Mouse (Mus musculus) intestine, embryonic 16.5 days (tissue): ENCODE data around the gene Lrrc3c. TPM values are rescaled to one million over a fixed set of nuclear protein-coding genes. Genes with fewer than 3 reads are reported as not detected.

Source experiments
- ATAC-seq: fragments of 200-750 bp; cut with Nextera tagmentation; 2 replicates; pipeline ENCODE4 v1.8.0; 2017; ENCODE audit warnings: moderate TSS enrichment, moderate library complexity
- H3K27ac ChIP-seq: fragments of 300-500 bp; sonication (generic); 2 replicates; pipeline ENCODE4 v1.5.1; 2014; ENCODE audit warnings: mild to moderate bottlenecking, low read length
- H3K27me3 ChIP-seq: fragments of 300-500 bp; sonication (generic); replicated peaks from 2 replicates; pipeline ENCODE4 v1.6.1; 2014; ENCODE audit warnings: low read length, control low read depth, mixed read lengths; ENCODE audit not compliant: control insufficient read depth, insufficient read depth
- H3K36me3 ChIP-seq: fragments of 300-500 bp; sonication (generic); 2 replicates; pipeline ENCODE4 v1.6.1; 2014; ENCODE audit warnings: low read length, control low read depth; ENCODE audit not compliant: control insufficient read depth, insufficient read depth
- H3K4me1 ChIP-seq: fragments of 300-500 bp; sonication (generic); 2 replicates; pipeline ENCODE4 v1.6.1; 2014; ENCODE audit warnings: low read length, control low read depth, mixed read lengths; ENCODE audit not compliant: control insufficient read depth, insufficient read depth
- H3K4me2 ChIP-seq: fragments of 300-500 bp; sonication (generic); 2 replicates; pipeline ENCODE4 v1.6.1; 2014; ENCODE audit warnings: low read depth, low read length, control low read depth
- H3K4me3 ChIP-seq: fragments of 300-500 bp; sonication (generic); 2 replicates; pipeline ENCODE4 v1.5.1; 2014; ENCODE audit warnings: mild to moderate bottlenecking, low read length
- H3K9ac ChIP-seq: fragments of 300-500 bp; sonication (generic); 2 replicates; pipeline ENCODE4 v1.6.1; 2014; ENCODE audit warnings: low read depth, low read length
- H3K9me3 ChIP-seq: fragments of 300-500 bp; sonication (generic); 2 replicates; pipeline ENCODE4 v1.6.1; 2016; ENCODE audit warnings: low read length, control low read depth; ENCODE audit not compliant: control insufficient read depth
- WGBS: fragments of 180-500 bp; shearing (Covaris S2); extraction: QIAGEN DNeasy Blood & Tissue Kit; methylation state at CpG from one replicate; pipeline ENCODE4 v1.1.7; 2014; 5-methylcytosine and 5-hydroxymethylcytosine counted together
- polyA plus RNA-seq: library from polyadenylated mRNA; unstranded; fragments of >200 nt; fragmentation: Nextera tagmentation; extraction: Ambion mirVana; gene quantifications from 2 replicates; pipeline ENCODE4 v1.2.1, GENCODE M21; 2015

Gene Lrrc3c
- not detected in 2 replicates for polyA plus RNA-seq

DNA sequence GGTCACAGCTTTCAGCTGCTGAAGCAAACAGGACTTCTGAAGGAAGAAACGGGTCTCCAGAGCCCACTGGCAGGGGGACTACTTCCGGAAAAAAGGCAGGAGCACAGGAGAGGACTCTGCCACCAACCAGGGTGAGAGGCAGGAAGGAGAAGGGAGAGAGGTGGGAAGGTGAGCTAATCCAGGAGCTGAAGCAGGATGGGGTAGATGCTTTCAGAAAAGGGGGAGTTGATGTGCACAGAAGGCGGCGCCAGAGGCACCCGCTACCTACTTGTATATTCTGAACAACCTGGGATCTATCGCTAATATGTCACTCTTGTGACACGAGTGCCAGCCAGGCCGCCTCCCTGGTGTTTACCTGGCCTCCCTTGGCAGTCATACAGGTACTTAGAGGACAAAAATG is at the start of gene Lrrc3c:
TSS of gene Lrrc3c (plus strand) at position 301 of the 400 bp plus-strand sequence.
- no peaks in the 10 kb centered on the region for H3K36me3 ChIP-seq
- peaks cover 10% of the 10 kb centered on the region; the same call in 1 of the 2 replicates for H3K27me3 ChIP-seq
- H3K9ac ChIP-seq = no peak within 1 kb of the TSS
- WGBS = 73% methylated on average over 8 of the region's 8 CpGs
- H3K27ac ChIP-seq = no peak within 1 kb of the TSS
- no peak for ATAC-seq
- no peak within 1 kb of the TSS for H3K4me3 ChIP-seq
- no peaks in the 10 kb centered on the region for H3K9me3 ChIP-seq
- peaks cover 6% of the 10 kb centered on the region; the same call in 1 of the 2 replicates for H3K4me1 ChIP-seq
- no peak within 1 kb of the TSS for H3K4me2 ChIP-seq

DNA sequence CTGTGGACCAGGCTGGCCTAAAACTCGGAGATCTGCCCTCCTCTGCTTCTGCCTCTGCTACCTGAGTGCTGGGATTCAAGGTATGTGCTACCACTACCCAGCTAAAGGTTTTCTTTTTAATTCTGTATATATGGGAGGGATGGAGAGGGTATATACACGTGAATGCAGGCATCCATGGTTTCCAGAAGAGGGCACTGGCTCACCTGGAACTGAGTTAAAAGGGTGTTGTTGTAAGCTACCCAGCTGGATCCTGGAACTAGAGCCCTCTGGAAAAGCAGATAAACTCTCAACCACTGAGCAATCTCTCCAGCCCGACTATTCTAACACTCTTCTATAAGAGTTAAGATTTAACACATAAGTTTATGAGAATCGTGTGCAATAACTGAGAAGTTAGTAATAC is 48.7 kb upstream of the Lrrc3c start:
- H3K9ac ChIP-seq = no peak overlapping the region
- WGBS = 64% methylated on average over 4 of the region's 4 CpGs
- H3K27me3 ChIP-seq = peaks cover 22% of the 10 kb centered on the region
- H3K27ac ChIP-seq = no peak overlapping the region
- no peaks in the 10 kb centered on the region for H3K36me3 ChIP-seq
- peaks cover 5% of the 10 kb centered on the region for H3K4me1 ChIP-seq
- no peak overlapping the region for H3K4me3 ChIP-seq
- no peak for ATAC-seq
- peaks cover 2% of the 10 kb centered on the region; the same call in 1 of the 2 replicates for H3K9me3 ChIP-seq
- no peak overlapping the region for H3K4me2 ChIP-seq

DNA sequence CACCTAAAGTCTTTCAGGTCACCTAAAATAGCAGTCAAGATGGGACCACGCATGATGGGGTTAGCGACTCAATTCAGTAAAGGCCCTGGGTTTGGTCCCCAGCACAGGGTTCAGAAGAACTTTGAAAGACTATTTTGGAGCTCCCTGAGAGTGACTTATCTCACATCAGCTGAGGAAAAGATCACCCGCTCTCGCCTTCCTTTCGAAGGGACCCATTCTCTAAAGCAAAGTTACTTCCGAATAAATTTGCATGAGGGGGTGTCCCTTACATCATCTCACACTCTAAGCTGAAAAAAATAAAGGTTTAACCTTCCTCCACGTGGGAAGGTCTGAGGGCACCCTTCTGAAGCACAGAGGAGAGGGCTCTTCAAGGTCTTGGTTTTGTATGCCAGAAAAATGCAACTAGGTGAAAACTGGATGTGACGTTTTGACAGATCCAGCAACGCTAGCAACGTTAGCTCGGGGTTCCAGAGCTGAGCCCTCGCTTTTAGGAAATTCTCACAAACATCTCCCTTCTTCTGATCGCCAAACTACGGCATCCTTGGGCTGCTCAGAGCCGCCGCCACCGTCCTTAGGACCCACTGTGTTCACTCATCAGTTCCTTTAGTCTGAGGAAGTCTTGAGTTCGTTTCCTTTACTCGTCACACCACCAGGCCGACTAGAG is 47.6 kb upstream of the Lrrc3c start:
- peak overlapping the region; percentile 57 for H3K4me2 ChIP-seq
- ATAC-seq = no peak
- H3K27ac ChIP-seq = no peak overlapping the region
- H3K9ac ChIP-seq = peak overlapping the region; percentile 79
- H3K9me3 ChIP-seq = peaks cover 2% of the 10 kb centered on the region; the same call in 1 of the 2 replicates
- 17% methylated on average over 20 of the region's 20 CpGs for WGBS
- no peaks in the 10 kb centered on the region for H3K36me3 ChIP-seq
- H3K27me3 ChIP-seq = peaks cover 22% of the 10 kb centered on the region
- H3K4me3 ChIP-seq = peak overlapping the region; percentile 76
- H3K4me1 ChIP-seq = peaks cover 8% of the 10 kb centered on the region

DNA sequence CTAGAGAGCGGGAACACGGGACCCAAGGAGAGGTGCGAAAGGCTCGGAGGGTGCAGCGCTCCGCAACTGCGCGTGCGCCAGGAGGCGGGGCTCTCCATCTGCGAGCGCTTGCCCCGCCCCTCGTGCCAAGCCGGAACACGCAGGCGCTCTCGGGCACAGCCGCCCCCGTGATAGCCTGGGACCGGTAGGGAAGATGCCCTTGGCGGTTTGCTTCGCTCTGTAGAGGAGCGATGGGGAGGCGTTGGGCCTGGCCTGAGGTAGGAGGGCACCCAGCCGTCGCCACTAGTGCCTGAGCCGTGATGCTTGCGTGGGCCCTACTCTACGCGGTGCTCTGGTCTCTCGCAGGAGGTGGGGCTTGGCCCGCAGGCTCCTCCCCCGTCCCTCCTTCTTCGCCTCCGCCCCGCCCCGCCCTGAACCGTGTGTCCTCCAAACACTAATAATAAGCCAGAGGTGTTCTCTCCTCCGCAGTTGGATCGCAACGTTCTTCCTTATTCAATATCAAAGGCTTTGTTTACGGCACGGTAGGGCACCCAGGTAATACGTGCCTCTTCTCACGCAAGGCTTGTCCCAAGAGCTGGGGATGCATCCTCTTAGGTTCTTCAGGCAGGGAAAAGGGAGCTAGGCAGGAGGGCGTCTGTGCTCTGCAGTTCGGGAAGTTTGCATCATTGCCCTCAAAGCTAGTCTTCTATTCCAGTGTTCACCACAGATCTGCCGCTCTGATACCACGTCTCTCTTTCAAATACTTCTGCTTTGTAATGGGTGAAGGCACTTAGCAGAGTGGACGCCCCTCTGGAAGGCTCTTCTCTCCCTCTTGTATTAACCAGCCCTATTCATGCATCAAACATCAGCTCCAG is 46.9 kb upstream of the Lrrc3c start, which contains the start of gene Zpbp2:
TSS of gene Zpbp2 (plus strand) at position 123 of the 854 bp plus-strand sequence.
- Histone ChIP-seq H3K9me3 (peaks cover 2% of the 10 kb centered on the region; the same call in 1 of the 2 replicates), H3K4me3 (peak within 1 kb of the TSS; percentile 76), H3K9ac (peak within 1 kb of the TSS; percentile 79), H3K27me3 (peaks cover 15% of the 10 kb centered on the region), H3K4me1 (peaks cover 9% of the 10 kb centered on the region; the same call in 1 of the 2 replicates), H3K27ac (peak within 1 kb of the TSS; percentile 50), H3K4me2 (peak within 1 kb of the TSS; percentile 57), H3K36me3 (no peaks in the 10 kb centered on the region)
- under 1% methylated on average over 51 of the region's 51 CpGs for WGBS
- peak; percentile 99 for ATAC-seq

DNA sequence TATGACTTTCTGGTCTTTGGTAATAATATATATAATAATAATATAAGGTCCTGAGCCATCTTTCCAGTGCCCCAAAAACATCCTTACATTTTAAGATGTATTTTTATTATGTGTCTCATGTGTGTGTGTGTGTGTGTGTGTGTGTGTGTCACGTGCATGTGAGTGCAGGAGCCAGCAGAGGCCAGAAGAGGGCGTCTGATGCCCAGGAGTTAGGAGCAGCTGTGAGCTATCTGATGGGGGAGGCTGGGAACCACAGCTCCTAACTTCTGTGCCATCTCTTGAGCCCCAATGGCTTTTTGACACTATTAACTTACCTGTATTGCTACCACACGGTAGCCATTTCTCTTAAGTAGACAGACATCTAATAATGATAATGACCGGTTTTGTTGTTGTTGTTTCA is 44.1 kb upstream of the Lrrc3c start:
- H3K36me3 ChIP-seq = no peaks in the 10 kb centered on the region
- ATAC-seq = no peak
- no peak overlapping the region for H3K27ac ChIP-seq
- H3K9me3 ChIP-seq = peaks cover 2% of the 10 kb centered on the region; the same call in 1 of the 2 replicates
- no peak overlapping the region for H3K4me3 ChIP-seq
- H3K4me2 ChIP-seq = no peak overlapping the region
- peaks cover 9% of the 10 kb centered on the region; the same call in 1 of the 2 replicates for H3K4me1 ChIP-seq
- H3K9ac ChIP-seq = no peak overlapping the region
- peaks cover 4% of the 10 kb centered on the region; the same call in 1 of the 2 replicates for H3K27me3 ChIP-seq
- 89% methylated on average over 4 of the region's 4 CpGs for WGBS

DNA sequence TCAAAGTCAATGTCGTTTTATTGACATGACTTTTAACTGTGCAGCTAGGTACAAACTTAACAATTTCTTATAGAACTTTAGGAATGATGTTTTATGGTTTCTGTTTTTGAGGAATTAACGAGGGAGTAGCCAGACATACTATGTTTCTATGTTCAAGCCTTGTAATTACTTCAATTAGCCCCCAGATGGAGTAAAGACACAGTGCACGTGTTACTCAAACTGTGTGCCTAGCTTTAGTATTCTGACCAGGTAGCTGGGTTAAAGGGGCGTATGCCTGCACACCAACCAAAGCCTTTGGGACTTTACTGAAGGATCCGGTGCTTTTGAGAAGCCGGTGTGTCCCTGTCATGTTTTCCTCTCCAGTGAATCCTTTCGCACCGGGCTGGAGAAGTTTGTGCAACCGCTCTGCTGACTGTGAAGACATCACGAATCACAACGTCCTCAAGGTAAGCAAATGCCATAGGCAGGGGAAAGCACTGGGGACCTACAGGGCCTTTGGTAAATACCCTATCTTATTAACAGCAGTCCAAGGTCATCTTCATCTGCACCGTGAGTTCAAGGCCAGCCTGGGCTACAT is 42.9 kb upstream of the Lrrc3c start:
- Histone ChIP-seq H3K27me3 (no peaks in the 10 kb centered on the region), H3K36me3 (no peaks in the 10 kb centered on the region), H3K9me3 (peaks cover 2% of the 10 kb centered on the region; the same call in 1 of the 2 replicates), H3K9ac (no peak overlapping the region), H3K4me3 (no peak overlapping the region), H3K27ac (no peak overlapping the region), H3K4me1 (peaks cover 9% of the 10 kb centered on the region; the same call in 1 of the 2 replicates), H3K4me2 (0 out of 2 replicates have a peak overlapping the region, but pooled peaks have one; percentile 10)
- ATAC-seq = no peak
- WGBS = 55% methylated on average over 12 of the region's 12 CpGs

DNA sequence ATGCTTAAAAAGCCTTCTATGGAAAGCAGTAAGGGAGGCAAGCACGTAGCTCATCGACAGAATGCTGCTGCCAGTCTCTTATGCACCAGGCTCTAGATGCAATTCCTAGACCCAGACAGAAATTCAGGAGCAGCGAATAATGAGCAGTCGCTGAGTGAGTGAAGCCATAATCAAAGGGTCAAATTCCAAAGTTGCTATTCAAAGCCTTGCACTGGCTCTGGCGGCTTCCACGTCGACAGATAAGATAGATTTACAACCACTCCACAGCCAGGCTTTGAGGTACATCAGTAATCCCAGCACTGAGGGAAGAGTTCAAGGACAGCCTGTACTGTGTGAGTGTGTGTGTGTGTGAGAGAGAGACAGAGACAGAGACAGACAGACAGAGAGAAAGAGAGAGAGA is 37.1 kb upstream of the Lrrc3c start:
- Histone ChIP-seq H3K4me3 (no peak overlapping the region), H3K27me3 (no peaks in the 10 kb centered on the region), H3K9me3 (no peaks in the 10 kb centered on the region), H3K27ac (peak overlapping the region; percentile 78), H3K4me1 (peaks cover 16% of the 10 kb centered on the region; the same call in 1 of the 2 replicates), H3K4me2 (no peak overlapping the region), H3K9ac (no peak overlapping the region), H3K36me3 (no peaks in the 10 kb centered on the region)
- WGBS = 24% methylated on average over 7 of the region's 7 CpGs
- ATAC-seq = peak; percentile 82

DNA sequence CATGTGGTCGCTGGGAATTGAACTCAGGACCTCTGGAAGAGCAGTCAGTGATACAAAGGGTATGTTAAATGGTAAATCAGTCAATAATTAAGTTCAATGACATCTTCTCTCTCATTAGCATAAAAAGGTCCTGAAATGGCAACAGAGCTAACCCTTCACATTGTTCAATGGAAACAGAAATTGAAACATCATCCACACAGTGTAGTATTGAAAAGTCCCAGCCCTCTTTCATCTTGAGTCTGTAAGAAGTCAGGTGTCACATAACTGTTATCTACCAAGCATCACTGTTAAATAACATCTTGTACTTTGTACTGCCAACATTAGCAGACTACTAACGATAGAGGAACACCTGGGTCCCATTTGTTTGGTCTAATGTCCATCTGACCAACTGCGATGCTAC is 35.1 kb upstream of the Lrrc3c start:
- Histone ChIP-seq H3K27ac (peak overlapping the region; percentile 73; the same call in 1 of the 2 replicates), H3K36me3 (no peaks in the 10 kb centered on the region), H3K9me3 (no peaks in the 10 kb centered on the region), H3K4me2 (no peak overlapping the region), H3K4me3 (no peak overlapping the region), H3K9ac (no peak overlapping the region), H3K27me3 (no peaks in the 10 kb centered on the region), H3K4me1 (peaks cover 18% of the 10 kb centered on the region; the same call in 1 of the 2 replicates)
- 79% methylated on average over 3 of the region's 3 CpGs for WGBS
- ATAC-seq = no peak
